Mouse (Mus musculus): Measurements from ENCODE around the gene Gm8947. TPM values are rescaled to one million over a fixed set of nuclear protein-coding genes. Genes with fewer than 3 reads are reported as not detected.
A peak's percentile ranks its signal among the peaks of the same experiment; 100 is the strongest.

Gene Gm8947
- total and polyA plus RNA-seq, 3 experiments, result not detected

DNA sequence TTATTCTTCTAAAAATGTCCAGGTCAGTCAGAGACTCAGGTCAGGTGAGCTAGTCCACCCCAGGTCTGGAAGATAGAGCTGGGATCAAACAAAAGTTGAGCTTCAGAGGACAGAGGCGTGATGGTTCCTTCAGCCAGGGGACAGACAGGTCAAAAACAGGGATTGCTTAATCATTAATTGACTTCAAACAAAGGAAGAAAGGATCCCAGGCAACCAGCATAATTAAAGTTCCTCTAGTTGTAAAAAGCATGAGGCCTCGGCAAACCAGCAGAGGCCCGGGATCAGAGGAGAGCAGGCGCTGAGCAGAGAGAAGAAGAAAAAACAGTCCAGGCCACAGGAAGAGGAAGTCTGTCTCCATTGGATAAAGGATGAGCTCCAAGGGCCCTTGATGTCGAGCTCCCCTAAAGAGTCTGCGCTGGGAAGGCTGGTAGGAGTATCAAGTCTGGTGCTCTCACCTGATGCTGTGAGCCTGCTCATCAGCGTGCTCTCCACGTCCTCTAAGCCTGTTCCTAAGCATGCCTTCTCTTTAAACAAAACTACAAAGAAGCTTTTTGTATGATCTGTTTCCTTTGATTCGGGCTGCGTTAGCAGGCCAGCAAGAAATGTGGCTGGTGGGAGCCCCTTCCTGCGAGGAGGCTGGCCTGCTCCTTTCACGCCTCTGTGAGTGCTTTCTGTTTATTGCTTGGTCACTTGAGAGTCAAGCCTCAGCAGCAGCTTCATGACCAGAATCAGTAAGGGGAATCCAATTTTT, 24.7 kb upstream of the Gm8947 start:
- peaks cover 1% of the 10 kb centered on the region for H3K4me1 ChIP-seq (ENCODE audit: control insufficient read depth, insufficient read depth, low read length)
- H3K27me3 ChIP-seq (ENCODE audit: control insufficient read depth, insufficient read depth, low read length), result no peaks in the 10 kb centered on the region
- no peak overlapping the region for H3K27ac ChIP-seq
- 52% methylated on average over 12 of the region's 12 CpGs for WGBS
- intact Hi-C loops (cut with DNase I), result no loop called here
- no peak for DNase-seq
- H3K9ac ChIP-seq (ENCODE audit: low read depth, low read length), result no peak overlapping the region
- H3K4me3 ChIP-seq, result no peak overlapping the region
- TF ChIP-seq CTCF (IDR thresholded peaks at IDR 0.05), result no peak
- no peak for TF ChIP-seq EP300 (IDR thresholded peaks at IDR 0.05; ENCODE audit: insufficient read depth, low read depth, low read length)
- no peak for TF ChIP-seq POLR2A (IDR thresholded peaks at IDR 0.05; ENCODE audit: insufficient read depth, low read depth, low read length)
- H3K79me2 ChIP-seq (replicated peaks; ENCODE audit: control insufficient read depth, insufficient read depth, low read length), result no peaks in the 10 kb centered on the region
- no peaks in the 10 kb centered on the region for H3K36me3 ChIP-seq (ENCODE audit: control insufficient read depth, insufficient read depth, low read length)

DNA sequence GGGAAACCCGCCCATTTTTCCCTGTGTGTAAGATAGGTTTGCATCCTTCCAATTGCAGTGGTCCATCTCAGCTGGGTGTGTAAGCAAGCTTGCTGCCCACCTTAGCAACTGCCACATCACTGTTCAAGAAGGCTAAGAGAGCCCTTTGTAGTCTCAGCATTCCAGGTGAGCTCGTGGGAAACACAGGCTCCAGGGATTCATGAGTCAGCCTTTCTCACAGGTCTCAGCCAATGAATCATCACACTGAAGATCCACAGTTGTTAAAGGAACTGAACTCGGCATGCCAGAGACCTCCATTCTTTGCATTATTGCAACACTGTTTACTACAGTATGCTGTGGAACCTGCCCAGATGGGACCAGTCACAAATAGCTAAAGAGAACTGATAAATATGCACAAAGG, 23.5 kb upstream of the Gm8947 start:
- intact Hi-C loops (cut with DNase I), result no loop called here
- H3K27ac ChIP-seq, result no peak overlapping the region
- H3K4me1 ChIP-seq (ENCODE audit: control insufficient read depth, insufficient read depth, low read length), result peaks cover 1% of the 10 kb centered on the region
- H3K27me3 ChIP-seq (ENCODE audit: control insufficient read depth, insufficient read depth, low read length), result no peaks in the 10 kb centered on the region
- H3K9ac ChIP-seq (ENCODE audit: low read depth, low read length), result no peak overlapping the region
- no peak overlapping the region for H3K4me3 ChIP-seq
- DNase-seq, result no peak
- TF ChIP-seq CTCF (IDR thresholded peaks at IDR 0.05) (no peak), POLR2A (IDR thresholded peaks at IDR 0.05; ENCODE audit: insufficient read depth, low read depth, low read length) (no peak), EP300 (IDR thresholded peaks at IDR 0.05; ENCODE audit: insufficient read depth, low read depth, low read length) (no peak)
- H3K36me3 ChIP-seq (ENCODE audit: control insufficient read depth, insufficient read depth, low read length), result no peaks in the 10 kb centered on the region
- H3K79me2 ChIP-seq (replicated peaks; ENCODE audit: control insufficient read depth, insufficient read depth, low read length), result no peaks in the 10 kb centered on the region
- 70% methylated on average over 3 of the region's 3 CpGs for WGBS

DNA sequence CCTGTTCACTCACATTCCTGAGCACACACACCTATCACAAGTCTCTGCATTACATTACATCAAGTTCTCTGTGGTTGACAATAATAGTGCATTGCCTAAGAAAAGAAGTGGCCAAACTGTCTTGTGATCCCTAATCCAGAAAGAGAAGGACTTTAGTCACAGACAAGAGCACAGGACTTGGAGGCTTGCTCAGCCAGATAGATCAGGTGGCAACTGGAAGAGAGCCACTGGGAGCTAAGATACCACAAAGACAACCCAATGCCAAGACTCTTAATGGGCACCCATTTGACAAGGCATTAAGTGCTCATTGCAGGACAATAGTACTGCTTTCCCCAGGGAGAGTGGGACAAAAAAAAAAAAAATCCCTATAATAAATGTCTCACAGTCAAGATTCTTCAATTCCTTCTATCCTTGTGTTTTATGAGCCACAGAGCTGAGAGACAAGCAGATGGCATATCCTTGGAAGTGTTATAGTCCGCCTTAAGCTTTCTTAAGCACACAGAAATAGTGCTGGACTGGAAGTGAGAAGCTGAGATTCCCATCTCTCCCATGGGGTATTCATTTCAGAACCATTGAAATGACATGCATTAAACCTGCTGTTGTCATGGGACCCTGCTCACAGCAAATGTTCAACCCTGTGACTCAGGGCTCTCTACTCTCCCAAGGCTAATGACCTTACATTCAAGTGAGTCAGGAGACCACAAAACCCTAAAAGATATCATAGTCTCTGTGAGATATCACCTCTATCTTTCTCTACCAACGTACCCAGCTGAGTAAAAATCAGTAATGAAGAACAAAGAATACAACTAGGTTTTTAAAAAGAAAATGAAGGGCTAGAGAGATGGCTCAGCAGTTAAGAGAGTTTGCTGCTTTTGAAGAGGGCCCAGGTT, 20.4 kb upstream of the Gm8947 start:
- Histone ChIP-seq H3K4me1 (ENCODE audit: control insufficient read depth, insufficient read depth, low read length) (peaks cover 1% of the 10 kb centered on the region), H3K79me2 (replicated peaks; ENCODE audit: control insufficient read depth, insufficient read depth, low read length) (no peaks in the 10 kb centered on the region), H3K36me3 (ENCODE audit: control insufficient read depth, insufficient read depth, low read length) (no peaks in the 10 kb centered on the region), H3K27me3 (ENCODE audit: control insufficient read depth, insufficient read depth, low read length) (no peaks in the 10 kb centered on the region), H3K4me3 (no peak overlapping the region), H3K27ac (peak overlapping the region; percentile 72), H3K9ac (ENCODE audit: low read depth, low read length) (no peak overlapping the region)
- peak in 1 of 2 experiments; percentile 68 for DNase-seq
- 68% methylated on average over 2 of the region's 2 CpGs for WGBS
- TF ChIP-seq POLR2A (IDR thresholded peaks at IDR 0.05; ENCODE audit: insufficient read depth, low read depth, low read length) (no peak), EP300 (IDR thresholded peaks at IDR 0.05; ENCODE audit: insufficient read depth, low read depth, low read length) (peak; percentile 92)
- intact Hi-C loops (cut with DNase I), result loop anchor here (1.0 to 5.0 kb wide), 2 partner anchors 80 to 171 kb away; no protein-coding TSS in a partner anchor

DNA sequence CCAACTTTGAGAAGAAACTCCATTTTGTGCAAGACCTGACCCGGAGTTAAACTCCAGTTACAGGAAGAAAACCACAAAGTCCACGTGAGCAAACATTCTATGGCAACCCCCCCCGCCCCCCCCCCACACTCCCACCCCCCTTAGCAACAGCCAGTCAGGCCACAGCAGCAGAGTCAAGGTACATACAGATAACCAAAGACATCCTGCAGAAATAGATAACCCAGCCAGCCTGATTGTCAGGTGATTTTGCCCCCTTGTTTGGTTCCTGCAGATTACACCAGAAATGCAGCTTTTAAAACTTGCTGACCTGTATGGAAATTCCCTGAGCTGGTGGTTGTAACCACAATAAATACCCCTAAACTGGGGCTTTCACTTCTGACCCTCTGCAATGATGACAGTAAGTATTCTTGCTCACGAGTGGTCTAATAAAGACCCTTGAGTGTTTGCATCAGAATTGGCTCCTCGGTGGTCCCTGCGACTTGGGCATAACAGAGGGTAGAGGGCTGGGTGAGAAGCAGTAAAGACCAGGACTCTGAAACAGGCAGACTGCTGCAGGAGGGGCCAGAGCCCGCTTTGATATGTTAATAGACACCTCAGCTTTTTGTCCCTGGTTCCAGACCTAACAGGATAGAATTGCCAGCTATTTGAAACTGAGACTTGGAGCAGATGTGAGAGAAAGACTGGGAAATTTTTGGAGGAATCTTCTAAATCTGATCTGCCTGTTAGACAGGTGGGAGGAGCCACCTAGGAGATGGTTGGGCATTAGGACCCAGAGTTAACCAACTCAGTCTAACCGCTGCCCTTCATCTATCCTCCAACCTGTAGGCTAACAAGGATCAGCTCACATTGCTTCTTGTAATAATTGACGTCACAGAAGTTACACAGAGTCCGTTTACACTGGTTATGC, 14.9 kb upstream of the Gm8947 start:
- Histone ChIP-seq H3K79me2 (replicated peaks; ENCODE audit: control insufficient read depth, insufficient read depth, low read length) (no peaks in the 10 kb centered on the region), H3K9ac (ENCODE audit: low read depth, low read length) (0 out of 2 replicates have a peak overlapping the region, but pooled peaks have one; percentile 19), H3K4me3 (no peak overlapping the region), H3K4me1 (ENCODE audit: control insufficient read depth, insufficient read depth, low read length) (peaks cover under 1% of the 10 kb centered on the region), H3K27ac (peak overlapping the region; percentile 64), H3K36me3 (ENCODE audit: control insufficient read depth, insufficient read depth, low read length) (no peaks in the 10 kb centered on the region), H3K27me3 (ENCODE audit: control insufficient read depth, insufficient read depth, low read length) (no peaks in the 10 kb centered on the region)
- peak in 1 of 2 experiments; percentile 31 for DNase-seq
- TF ChIP-seq EP300 (IDR thresholded peaks at IDR 0.05; ENCODE audit: insufficient read depth, low read depth, low read length) (no peak), POLR2A (IDR thresholded peaks at IDR 0.05; ENCODE audit: insufficient read depth, low read depth, low read length) (no peak), CTCF (IDR thresholded peaks at IDR 0.05) (no peak)
- WGBS, result 27% methylated on average over 10 of the region's 10 CpGs
- intact Hi-C loops (cut with DNase I), result no loop called here

DNA sequence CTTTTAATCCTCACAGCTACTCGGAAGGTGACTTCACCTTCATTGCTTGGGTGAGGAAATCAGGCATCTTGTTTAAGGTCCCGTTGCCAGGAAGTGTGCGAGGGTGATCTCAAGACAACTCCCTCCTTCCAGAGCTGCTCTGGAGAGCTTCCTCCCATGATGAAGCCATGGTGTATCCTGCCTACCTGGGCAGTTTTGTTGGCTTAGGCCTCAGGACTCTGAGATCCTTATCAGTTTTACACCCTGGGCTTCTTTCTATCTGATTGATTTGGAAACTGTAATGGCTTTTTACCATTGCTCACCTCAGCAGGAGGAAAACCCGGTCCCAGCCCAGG, 14.3 kb upstream of the Gm8947 start:
- intact Hi-C loops (cut with DNase I), result no loop called here
- WGBS, result 43% methylated on average over 4 of the region's 4 CpGs
- no peaks in the 10 kb centered on the region for H3K4me1 ChIP-seq (ENCODE audit: control insufficient read depth, insufficient read depth, low read length)
- H3K4me3 ChIP-seq, result no peak overlapping the region
- no peak for TF ChIP-seq EP300 (IDR thresholded peaks at IDR 0.05; ENCODE audit: insufficient read depth, low read depth, low read length)
- TF ChIP-seq POLR2A (IDR thresholded peaks at IDR 0.05; ENCODE audit: insufficient read depth, low read depth, low read length), result no peak
- no peak for TF ChIP-seq CTCF (IDR thresholded peaks at IDR 0.05)
- H3K27me3 ChIP-seq (ENCODE audit: control insufficient read depth, insufficient read depth, low read length), result no peaks in the 10 kb centered on the region
- 0 out of 2 replicates have a peak overlapping the region, but pooled peaks have one; percentile 19 for H3K9ac ChIP-seq (ENCODE audit: low read depth, low read length)
- DNase-seq, result no peak
- H3K36me3 ChIP-seq (ENCODE audit: control insufficient read depth, insufficient read depth, low read length), result no peaks in the 10 kb centered on the region
- H3K27ac ChIP-seq, result peak overlapping the region; percentile 64
- H3K79me2 ChIP-seq (replicated peaks; ENCODE audit: control insufficient read depth, insufficient read depth, low read length), result no peaks in the 10 kb centered on the region
